Mouse (Mus musculus) lung, postnatal 36 days (tissue): ENCODE data around the gene Ctnnbip1.

Experiments
- DNase-seq: peaks from one replicate; pipeline ENCODE4 v3.0.0; 2022; ENCODE audit warnings: mixed read lengths

Gene Ctnnbip1

GRCm38 (mm10) chr4:149517868-149518340 is at the start of gene Ctnnbip1:
TSS of gene Ctnnbip1 (plus strand) at chr4:149518236.
- peak; percentile 98 for DNase-seq

GRCm38 (mm10) chr4:149469557-149469956 is 48.5 kb upstream of the Ctnnbip1 start:
- no peak for DNase-seq

DNA sequence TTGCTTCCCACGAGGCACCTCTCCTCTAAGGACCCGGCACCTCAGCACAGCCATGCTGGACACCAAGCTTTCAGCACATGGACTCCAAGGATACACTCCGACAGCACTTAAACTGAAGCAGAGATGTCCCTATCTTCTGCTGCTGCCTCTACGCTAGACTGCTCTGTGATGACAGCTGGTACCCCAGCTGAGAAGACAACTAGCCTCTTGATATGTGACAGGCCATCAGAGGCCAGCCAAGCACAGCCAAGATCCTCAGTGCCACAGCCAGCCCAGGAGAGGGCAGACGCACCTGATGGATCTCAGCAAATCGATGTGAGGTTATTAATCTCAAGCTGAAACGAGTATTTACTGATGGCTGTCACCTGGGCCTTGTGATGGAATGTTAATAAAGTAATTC is 42.9 kb upstream of the Ctnnbip1 start:
- no peak for DNase-seq

DNA sequence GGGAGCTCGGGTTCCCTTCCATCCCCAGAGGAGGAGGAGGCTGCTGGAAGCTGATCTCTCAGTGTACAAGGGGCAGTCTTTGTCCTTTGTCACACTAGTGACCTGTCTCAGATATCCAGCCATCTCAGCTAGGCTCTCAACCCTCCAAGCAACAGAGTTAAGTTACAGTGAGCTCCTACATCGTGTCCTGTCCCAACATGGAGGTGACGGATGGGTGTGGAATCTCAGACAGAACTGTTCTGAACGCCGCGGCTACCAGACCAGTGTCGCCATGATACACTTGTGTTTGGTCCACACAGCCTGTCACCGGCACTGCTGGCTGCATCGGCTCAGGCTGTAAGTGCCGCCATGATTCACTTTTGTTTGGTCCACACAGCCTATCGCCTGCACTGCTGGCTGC is 41.0 kb upstream of the Ctnnbip1 start, which contains the start of gene Tmem274:
Gene Tmem274, plus strand, starts transcription at position 301 of the 400 bp plus-strand sequence.
- DNase-seq: no peak

GRCm38 (mm10) chr4:149484566-149484965 is 33.5 kb upstream of the Ctnnbip1 start:
- no peak for DNase-seq

- peak; percentile 95 for DNase-seq
These were observed 32.8 kb upstream of the Ctnnbip1 start, which contains the start of the genes Nmnat1 and Lzic for GRCm38 (mm10) chr4:149485053-149485824. TSS of gene Nmnat1 (minus strand) at chr4:149485202. TSS of gene Lzic (plus strand) at chr4:149485229.

DNA sequence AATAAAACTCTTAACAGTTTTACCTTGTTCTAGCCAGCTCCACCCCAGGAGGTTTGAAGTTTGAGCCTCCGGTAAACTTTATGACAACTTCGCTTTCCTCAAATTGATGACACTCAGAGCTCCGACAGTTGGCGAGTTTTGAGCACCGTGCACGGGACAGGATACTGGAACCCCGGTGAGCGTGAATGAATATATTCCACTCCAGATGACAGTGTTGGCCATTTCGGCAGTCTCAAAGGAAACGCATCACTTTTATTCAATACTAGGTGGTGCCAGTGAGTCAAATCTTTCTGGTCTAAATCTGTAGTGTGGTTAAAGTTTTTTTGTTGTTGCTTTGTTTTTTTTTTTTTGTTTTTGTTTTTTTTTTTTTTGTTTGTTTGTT is 32.2 kb upstream of the Ctnnbip1 start:
- peak; percentile 54 for DNase-seq

DNA sequence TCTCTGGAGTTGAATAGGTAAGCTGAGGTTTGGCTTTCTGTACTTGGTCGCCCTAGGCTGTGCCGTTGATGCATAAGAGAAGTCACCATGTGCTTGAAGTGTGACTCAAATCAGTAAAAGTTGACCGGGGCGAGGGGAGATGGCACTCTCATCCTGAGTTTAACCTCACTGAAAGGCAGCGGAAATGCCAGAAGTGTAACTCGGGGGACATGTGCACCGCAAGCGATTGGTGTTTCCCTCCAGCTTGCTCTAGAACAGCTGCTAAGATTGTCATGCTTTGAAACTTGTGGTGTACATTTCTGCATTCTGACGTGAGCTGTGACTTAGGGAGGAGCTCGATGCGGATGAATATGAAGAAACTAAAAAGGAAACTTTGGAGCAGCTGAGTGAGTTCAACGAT is 30.3 kb upstream of the Ctnnbip1 start:
- no peak for DNase-seq

GRCm38 (mm10) chr4:149489415-149490240 is 28.4 kb upstream of the Ctnnbip1 start:
- DNase-seq: peak; percentile 36

- DNase-seq: no peak
These were observed 26.9 kb upstream of the Ctnnbip1 start for GRCm38 (mm10) chr4:149491151-149491550.

DNA sequence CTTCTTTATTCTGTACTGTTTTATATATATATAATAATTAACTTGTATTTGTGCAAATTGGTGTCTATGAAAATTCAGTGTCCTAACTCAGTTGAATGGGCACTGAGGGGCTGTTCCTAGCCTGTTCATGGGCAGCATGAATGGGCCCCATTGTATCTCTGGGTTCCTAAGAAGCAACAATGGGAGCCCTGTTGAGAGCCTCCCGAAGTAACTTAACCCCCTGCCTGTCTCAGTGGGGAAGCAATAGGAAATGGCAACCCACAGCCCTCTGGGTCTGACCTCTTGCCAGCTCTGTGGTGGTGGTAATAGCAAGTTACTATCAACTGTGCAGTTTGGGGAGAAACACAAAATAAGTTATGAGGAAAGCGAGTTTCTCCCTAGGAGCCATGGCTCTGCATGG is 21.4 kb upstream of the Ctnnbip1 start:
- DNase-seq: no peak

GRCm38 (mm10) chr4:149498901-149499300 is 19.1 kb upstream of the Ctnnbip1 start:
- DNase-seq: no peak

DNA sequence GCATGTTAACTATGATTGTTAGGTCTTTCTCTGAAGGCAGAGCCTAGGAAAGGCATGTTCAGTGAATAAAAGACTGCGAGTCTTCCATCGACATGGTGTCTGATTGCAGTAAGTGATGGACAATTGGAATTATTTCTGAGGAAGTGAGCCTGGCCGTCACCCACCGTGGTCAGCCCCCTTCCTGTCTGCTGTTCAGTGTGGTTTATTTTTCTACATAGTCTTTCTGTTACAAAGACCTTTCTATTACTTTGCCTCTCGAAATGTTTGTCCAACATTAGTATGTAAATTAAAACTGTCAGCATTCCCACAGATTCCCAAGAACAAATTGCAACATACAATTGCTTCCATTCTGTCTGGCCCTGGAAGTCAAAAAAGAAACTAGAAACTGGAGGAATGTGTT is 18.2 kb upstream of the Ctnnbip1 start:
- no peak for DNase-seq

GRCm38 (mm10) chr4:149504363-149504762 is 13.7 kb upstream of the Ctnnbip1 start:
- DNase-seq: no peak

DNA sequence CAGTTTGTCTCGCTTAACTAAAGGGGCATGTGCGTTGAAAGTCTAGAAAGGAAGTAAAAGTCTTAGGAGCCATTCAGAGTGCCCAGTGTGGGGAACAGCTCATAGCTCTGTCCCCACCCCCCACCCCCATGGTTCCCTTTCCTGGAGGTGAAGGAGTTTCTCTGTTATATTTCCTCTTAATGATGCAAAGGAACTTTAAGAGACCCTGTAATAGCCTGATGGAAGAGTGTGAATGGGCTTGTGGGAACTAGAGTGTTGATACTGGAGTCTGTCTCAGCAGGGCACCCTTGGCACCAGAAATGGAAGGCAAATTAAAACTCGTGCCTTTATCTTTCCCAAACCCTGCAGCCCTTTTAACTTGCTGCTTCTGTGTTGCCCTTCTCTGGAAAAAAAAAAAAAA is 13.2 kb upstream of the Ctnnbip1 start:
- no peak for DNase-seq

DNA sequence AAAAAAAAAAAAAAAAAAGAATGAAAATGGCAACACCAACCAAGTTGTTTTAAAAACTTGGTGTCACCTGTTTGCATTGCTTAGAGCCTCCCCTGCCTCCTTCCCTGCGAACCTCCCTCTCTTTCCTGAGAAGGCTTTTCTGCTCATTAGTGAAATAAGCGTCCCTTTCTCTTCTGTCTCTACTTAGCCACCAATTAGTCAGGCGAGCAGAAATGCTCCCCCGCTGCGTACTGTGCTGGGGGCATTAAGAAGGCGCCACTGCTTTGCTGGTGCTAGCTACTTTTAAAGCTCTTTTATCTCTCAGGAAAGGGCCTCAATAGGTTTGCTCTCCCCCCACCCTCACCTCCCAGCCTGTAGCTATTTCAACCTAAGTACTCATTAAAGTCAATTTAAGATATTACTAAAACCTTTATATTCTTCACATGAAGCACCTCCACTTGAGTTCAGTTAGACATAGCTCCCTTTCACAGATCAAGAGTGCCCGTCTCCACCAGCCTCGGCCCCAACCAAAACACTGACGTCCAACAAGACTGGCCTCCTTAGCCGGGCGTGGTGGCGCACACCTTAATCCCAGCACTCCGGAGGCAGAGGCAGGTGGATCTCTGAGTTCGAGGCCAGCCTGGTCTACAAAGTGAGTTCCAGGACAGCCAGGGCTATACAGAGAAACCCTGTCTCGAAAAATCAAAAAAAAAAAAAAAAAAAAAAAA is 12.6 kb upstream of the Ctnnbip1 start:
- no peak for DNase-seq

GRCm38 (mm10) chr4:149506904-149507303 is 11.1 kb upstream of the Ctnnbip1 start:
- DNase-seq: no peak

DNA sequence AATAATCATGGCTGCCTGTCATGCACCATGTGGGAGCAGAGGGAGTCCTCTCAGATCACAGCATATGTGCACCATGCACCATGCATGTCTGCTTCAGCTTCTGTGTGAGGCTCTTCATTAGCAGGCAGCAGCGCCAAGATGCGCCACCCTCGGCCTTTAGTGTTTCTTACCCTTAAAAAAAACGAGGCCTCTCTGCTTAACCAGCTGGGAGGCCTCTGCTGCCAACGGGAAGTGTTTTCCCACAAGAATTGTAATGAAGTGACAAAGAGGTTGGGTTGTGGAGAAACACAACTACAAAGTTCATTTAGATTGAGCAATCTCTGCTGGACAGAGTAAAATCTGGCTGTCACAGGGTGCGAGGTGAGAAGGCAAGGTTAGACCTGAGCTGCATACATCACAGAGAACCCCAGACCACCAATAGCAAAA is 6.8 kb upstream of the Ctnnbip1 start:
- DNase-seq: peak; percentile 56

DNA sequence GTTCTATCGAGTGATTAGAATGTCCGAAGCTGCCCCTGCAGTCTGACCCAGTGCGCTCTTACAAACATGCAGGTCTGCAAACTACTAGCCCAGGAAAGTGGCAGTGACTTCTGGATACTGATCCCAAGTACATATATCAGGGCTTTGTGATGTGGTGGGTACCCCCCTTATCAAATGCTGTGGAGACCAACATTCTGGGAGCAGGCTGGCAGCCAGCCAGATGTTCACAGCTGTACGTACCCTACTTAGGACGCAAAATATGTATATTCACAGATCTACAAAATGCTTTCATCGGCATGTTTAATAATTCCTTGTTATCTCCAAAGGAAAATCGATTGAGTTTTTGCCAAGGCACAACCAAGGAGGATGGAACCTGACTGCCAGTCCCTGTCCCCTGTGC is 6.0 kb upstream of the Ctnnbip1 start:
- DNase-seq: no peak

- DNase-seq: no peak
These were observed 2.3 kb upstream of the Ctnnbip1 start for GRCm38 (mm10) chr4:149515706-149516105.

- DNase-seq: no peak
These were observed 550 bp downstream of the Ctnnbip1 start for GRCm38 (mm10) chr4:149518351-149519220.

- DNase-seq: no peak
These were observed 3.2 kb downstream of the Ctnnbip1 start for GRCm38 (mm10) chr4:149521258-149521657.
